Mouse (Mus musculus) hindbrain, embryonic 12.5 days (tissue): ENCODE data around the gene Armc2. TPM values are rescaled to one million over a fixed set of nuclear protein-coding genes. Genes with fewer than 3 reads are reported as not detected.

ENCODE experiments used
- ATAC-seq: fragments of 200-750 bp; cut with Nextera tagmentation; 2 replicates; pipeline ENCODE4 v1.8.0; 2017; ENCODE audit warnings: moderate TSS enrichment; ENCODE audit not compliant: low FRiP score
- H3K27ac ChIP-seq: fragments of 300-500 bp; sonication (generic); 2 replicates; pipeline ENCODE4 v1.5.1; 2016; ENCODE audit warnings: mild to moderate bottlenecking
- H3K27me3 ChIP-seq: fragments of 300-500 bp; sonication (generic); 2 replicates; pipeline ENCODE4 v1.6.1; 2016; ENCODE audit warnings: mild to moderate bottlenecking
- H3K36me3 ChIP-seq: fragments of 300-500 bp; sonication (generic); 2 replicates; pipeline ENCODE4 v1.6.1; 2016; ENCODE audit warnings: mild to moderate bottlenecking
- H3K4me1 ChIP-seq: fragments of 300-500 bp; sonication (generic); 2 replicates; pipeline ENCODE4 v1.6.1; 2016
- H3K4me2 ChIP-seq: fragments of 300-500 bp; sonication (generic); replicated peaks from 2 replicates; pipeline ENCODE4 v1.6.1; 2016; ENCODE audit warnings: mild to moderate bottlenecking
- H3K4me3 ChIP-seq: fragments of 300-500 bp; sonication (generic); 2 replicates; pipeline ENCODE4 v1.5.1; 2016; ENCODE audit warnings: mild to moderate bottlenecking
- H3K9ac ChIP-seq: fragments of 300-500 bp; sonication (generic); 2 replicates; pipeline ENCODE4 v1.6.1; 2016; ENCODE audit warnings: mild to moderate bottlenecking, moderate library complexity
- H3K9me3 ChIP-seq: fragments of 300-500 bp; sonication (generic); replicated peaks from 2 replicates; pipeline ENCODE4 v1.6.1; 2016; ENCODE audit warnings: mild to moderate bottlenecking
- WGBS: fragments of 180-500 bp; shearing (Covaris S2); methylation state at CpG from one replicate; pipeline ENCODE4 v1.1.7; 2016; 5-methylcytosine and 5-hydroxymethylcytosine counted together
- polyA plus RNA-seq: library from polyadenylated mRNA; unstranded; fragments of >200 nt; fragmentation: Nextera tagmentation; extraction: Ambion mirVana; gene quantifications from 2 replicates; pipeline ENCODE4 v1.2.1, GENCODE M21; 2016

Armc2 gene
- 4.7 and 4.8 TPM in 2 replicates for polyA plus RNA-seq

- Histone ChIP-seq H3K36me3 (no peaks in the 10 kb centered on the region), H3K27ac (0 out of 2 replicates have a peak within 1 kb of the TSS, but pooled peaks have one; percentile 12), H3K27me3 (peaks cover 11% of the 10 kb centered on the region), H3K4me1 (peaks cover 8% of the 10 kb centered on the region), H3K9ac (peak within 1 kb of the TSS; percentile 69), H3K9me3 (no peaks in the 10 kb centered on the region), H3K4me3 (peak within 1 kb of the TSS; percentile 55), H3K4me2 (peak within 1 kb of the TSS; percentile 88)
- ATAC-seq, result peak; percentile 96
- WGBS, result 3% methylated on average over 58 of the region's 58 CpGs
These were observed at the start of gene Armc2 for GRCm38 (mm10) chr10:42018016-42018949. Gene Armc2 (minus strand): TSS chr10:42018442.

- Histone ChIP-seq H3K4me3 (no peak overlapping the region), H3K27me3 (no peaks in the 10 kb centered on the region), H3K4me1 (no peaks in the 10 kb centered on the region), H3K4me2 (no peak overlapping the region), H3K27ac (no peak overlapping the region), H3K9me3 (no peaks in the 10 kb centered on the region), H3K9ac (no peak overlapping the region), H3K36me3 (no peaks in the 10 kb centered on the region)
- no peak for ATAC-seq
- 55% methylated on average over 5 of the region's 5 CpGs for WGBS
These were observed 46.2 kb upstream of the Armc2 start for GRCm38 (mm10) chr10:42064446-42064845.

GRCm38 (mm10) chr10:42059522-42059921, 41.3 kb upstream of the Armc2 start:
- Histone ChIP-seq H3K4me3 (no peak overlapping the region), H3K4me1 (peaks cover 3% of the 10 kb centered on the region; the same call in 1 of the 2 replicates), H3K4me2 (no peak overlapping the region), H3K9ac (no peak overlapping the region), H3K27ac (no peak overlapping the region), H3K36me3 (no peaks in the 10 kb centered on the region), H3K9me3 (no peaks in the 10 kb centered on the region), H3K27me3 (no peaks in the 10 kb centered on the region)
- no peak for ATAC-seq
- 96% methylated on average over 8 of the region's 8 CpGs for WGBS

- Histone ChIP-seq H3K27me3 (no peaks in the 10 kb centered on the region), H3K4me3 (no peak overlapping the region), H3K9me3 (no peaks in the 10 kb centered on the region), H3K4me1 (peaks cover 3% of the 10 kb centered on the region; the same call in 1 of the 2 replicates), H3K4me2 (no peak overlapping the region), H3K9ac (no peak overlapping the region), H3K27ac (no peak overlapping the region), H3K36me3 (no peaks in the 10 kb centered on the region)
- WGBS, result 77% methylated on average over 12 of the region's 12 CpGs
- ATAC-seq, result no peak
These were observed 39.5 kb upstream of the Armc2 start for GRCm38 (mm10) chr10:42057746-42058145.

- Histone ChIP-seq H3K36me3 (no peaks in the 10 kb centered on the region), H3K4me2 (0 out of 2 replicates have a peak overlapping the region, but pooled peaks have one; percentile 4), H3K27ac (no peak overlapping the region), H3K4me1 (peaks cover 3% of the 10 kb centered on the region; the same call in 1 of the 2 replicates), H3K9me3 (no peaks in the 10 kb centered on the region), H3K27me3 (no peaks in the 10 kb centered on the region), H3K9ac (no peak overlapping the region; the same call in 1 of the 2 replicates), H3K4me3 (no peak overlapping the region)
- ATAC-seq, result no peak
- 72% methylated on average over 11 of the region's 11 CpGs for WGBS
These were observed 39.0 kb upstream of the Armc2 start for GRCm38 (mm10) chr10:42057231-42057601.

- WGBS, result 85% methylated on average over 18 of the region's 18 CpGs
- Histone ChIP-seq H3K9ac (no peak overlapping the region), H3K4me2 (0 out of 2 replicates have a peak overlapping the region, but pooled peaks have one; percentile 4), H3K36me3 (no peaks in the 10 kb centered on the region), H3K4me1 (peaks cover 3% of the 10 kb centered on the region; the same call in 1 of the 2 replicates), H3K4me3 (no peak overlapping the region), H3K27me3 (no peaks in the 10 kb centered on the region), H3K27ac (no peak overlapping the region), H3K9me3 (no peaks in the 10 kb centered on the region)
- ATAC-seq, result no peak
These were observed 38.4 kb upstream of the Armc2 start for GRCm38 (mm10) chr10:42056486-42057230.

- no peak overlapping the region for H3K9ac ChIP-seq
- H3K4me1 ChIP-seq, result peaks cover 3% of the 10 kb centered on the region; the same call in 1 of the 2 replicates
- no peak overlapping the region for H3K4me3 ChIP-seq
- H3K27me3 ChIP-seq, result no peaks in the 10 kb centered on the region
- no peaks in the 10 kb centered on the region for H3K36me3 ChIP-seq
- H3K9me3 ChIP-seq, result no peaks in the 10 kb centered on the region
- WGBS, result 64% methylated on average over 28 of the region's 29 CpGs
- ATAC-seq, result no peak
- H3K4me2 ChIP-seq, result peak overlapping the region; percentile 26; the same call in 1 of the 2 replicates
- no peak overlapping the region for H3K27ac ChIP-seq
These were observed 37.3 kb upstream of the Armc2 start for GRCm38 (mm10) chr10:42055224-42056165.

GRCm38 (mm10) chr10:42051069-42051468, 32.8 kb upstream of the Armc2 start:
- no peaks in the 10 kb centered on the region for H3K36me3 ChIP-seq
- H3K27ac ChIP-seq, result no peak overlapping the region
- H3K4me3 ChIP-seq, result no peak overlapping the region
- H3K9me3 ChIP-seq, result no peaks in the 10 kb centered on the region; the same call in 1 of the 2 replicates
- no peak overlapping the region for H3K4me2 ChIP-seq
- no peak for ATAC-seq
- peaks cover 3% of the 10 kb centered on the region; the same call in 1 of the 2 replicates for H3K4me1 ChIP-seq
- 87% methylated on average over 6 of the region's 6 CpGs for WGBS
- no peaks in the 10 kb centered on the region for H3K27me3 ChIP-seq
- H3K9ac ChIP-seq, result no peak overlapping the region

GRCm38 (mm10) chr10:42048648-42049047, 30.4 kb upstream of the Armc2 start:
- no peaks in the 10 kb centered on the region; the same call in 1 of the 2 replicates for H3K9me3 ChIP-seq
- no peak for ATAC-seq
- H3K4me3 ChIP-seq, result no peak overlapping the region
- no peaks in the 10 kb centered on the region for H3K36me3 ChIP-seq
- no peak overlapping the region for H3K9ac ChIP-seq
- no peak overlapping the region for H3K27ac ChIP-seq
- H3K4me2 ChIP-seq, result no peak overlapping the region
- no peaks in the 10 kb centered on the region for H3K27me3 ChIP-seq
- H3K4me1 ChIP-seq, result no peaks in the 10 kb centered on the region
- 84% methylated on average over 8 of the region's 8 CpGs for WGBS

- no peaks in the 10 kb centered on the region; the same call in 1 of the 2 replicates for H3K9me3 ChIP-seq
- H3K9ac ChIP-seq, result no peak overlapping the region
- no peak overlapping the region for H3K4me3 ChIP-seq
- no peak overlapping the region for H3K4me2 ChIP-seq
- H3K27ac ChIP-seq, result no peak overlapping the region
- no peaks in the 10 kb centered on the region for H3K27me3 ChIP-seq
- H3K4me1 ChIP-seq, result no peaks in the 10 kb centered on the region
- WGBS, result 87% methylated on average over 10 of the region's 10 CpGs
- no peaks in the 10 kb centered on the region for H3K36me3 ChIP-seq
- no peak for ATAC-seq
These were observed 26.3 kb upstream of the Armc2 start for GRCm38 (mm10) chr10:42044574-42044973.

- no peak for ATAC-seq
These were observed 25.1 kb upstream of the Armc2 start for GRCm38 (mm10) chr10:42043307-42043706.

More at GRCm38 (mm10) chr10:42043307-42043706, 25.1 kb upstream of the Armc2 start:
- Histone ChIP-seq H3K4me3 (no peak overlapping the region), H3K4me2 (no peak overlapping the region), H3K27ac (no peak overlapping the region), H3K27me3 (no peaks in the 10 kb centered on the region), H3K9me3 (no peaks in the 10 kb centered on the region; the same call in 1 of the 2 replicates), H3K4me1 (no peaks in the 10 kb centered on the region), H3K9ac (no peak overlapping the region), H3K36me3 (no peaks in the 10 kb centered on the region)
- WGBS, result 98% methylated on average over 3 of the region's 3 CpGs
